Mouse (Mus musculus) cerebellum, adult (tissue): ENCODE measurements around the gene Tgfbr2.
"Not testable (repeated sequence)": the region's sequence is repeated elsewhere in the genome, so short reads cannot be mapped to it uniquely, and the experiment has no call there.

Source experiments
- ATAC-seq: cut with Nextera tagmentation; 2 replicates; pipeline ENCODE4 v1.9.2; 2017; ENCODE audit warnings: mild to moderate bottlenecking, moderate library complexity, mixed read lengths; ENCODE audit not compliant: insufficient number of reproducible peaks, low FRiP score, low TSS enrichment

Tgfbr2 gene

DNA sequence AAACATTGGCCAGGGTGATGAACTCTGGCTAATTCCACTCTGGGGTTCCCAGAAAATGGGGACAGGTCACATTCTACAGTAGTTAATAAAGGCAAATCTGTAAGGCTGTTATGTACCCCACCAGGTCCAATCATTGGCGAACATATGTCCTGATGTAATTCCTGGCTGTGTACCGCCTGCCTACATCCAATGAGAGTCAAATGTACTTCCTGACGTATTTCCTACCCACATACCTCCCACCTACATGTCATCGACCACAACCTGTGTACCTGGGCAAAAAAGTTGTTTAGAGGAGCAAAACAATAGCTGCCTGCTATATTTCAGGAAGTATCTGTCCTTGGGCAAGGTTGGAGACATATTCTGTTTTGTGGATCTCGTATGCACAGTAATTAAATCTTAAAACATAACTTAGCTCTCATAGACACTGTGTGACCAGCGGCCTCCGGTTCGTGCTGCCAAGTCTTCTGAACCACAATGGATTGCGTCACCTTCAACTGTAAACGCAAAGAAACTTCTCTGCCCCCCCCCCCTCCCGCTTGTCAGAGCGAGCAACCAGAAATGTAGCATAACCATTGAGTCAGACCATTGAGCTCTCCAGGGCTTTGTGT is 90.7 kb downstream of the Tgfbr2 start:
- ATAC-seq, result no peak

DNA sequence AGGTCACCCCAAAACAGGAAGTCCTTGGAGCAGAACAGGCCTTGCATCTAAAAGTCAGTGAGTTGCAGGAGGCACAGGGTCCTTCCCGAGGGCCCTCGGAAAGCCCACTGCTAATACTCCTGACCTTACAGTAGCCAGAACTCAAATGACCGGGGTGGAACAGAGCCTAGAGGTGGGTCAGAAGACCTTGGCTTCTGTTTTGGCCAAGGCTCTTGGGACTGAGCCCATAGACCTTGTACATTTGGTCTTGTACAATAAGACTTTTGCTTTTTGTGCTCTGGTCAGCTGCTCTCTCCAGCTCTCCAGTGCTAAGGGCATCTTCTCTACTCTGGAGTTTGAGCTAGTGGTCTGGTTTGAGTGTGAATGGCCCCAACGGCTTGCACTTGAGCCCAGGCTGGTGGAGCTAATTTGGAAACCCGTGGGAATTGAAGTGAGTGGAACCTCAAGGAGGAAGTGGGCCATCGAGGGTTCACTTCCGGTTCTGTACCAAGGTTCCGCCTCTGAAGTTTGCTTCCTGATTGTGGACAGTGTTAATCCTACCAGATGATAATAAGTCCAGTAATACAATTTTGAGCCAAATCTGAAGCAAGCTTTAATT is 91.3 kb downstream of the Tgfbr2 start:
- ATAC-seq, result no peak

- ATAC-seq, result no peak
Measured at GRCm38 (mm10) chr9:116083300-116083699, 91.9 kb downstream of the Tgfbr2 start.

DNA sequence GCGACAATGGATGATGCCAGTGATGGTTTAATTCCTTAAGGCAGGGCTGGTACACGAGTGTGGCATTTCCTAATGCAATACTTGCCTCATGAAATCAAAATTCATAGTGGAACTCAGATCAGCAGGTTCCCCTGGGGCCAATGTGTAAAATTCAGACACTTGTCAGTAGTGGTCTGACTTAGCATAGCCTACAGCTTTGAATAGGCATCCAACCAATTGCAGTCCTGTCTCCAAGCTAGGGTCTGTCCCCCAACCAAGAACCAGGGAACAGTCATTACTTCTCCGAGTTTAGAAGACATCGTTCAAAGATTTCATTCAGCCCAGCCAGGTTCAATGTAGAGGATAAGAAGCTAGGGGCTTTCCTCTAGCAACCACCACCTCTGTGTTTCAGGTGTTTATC is 93.4 kb downstream of the Tgfbr2 start:
- ATAC-seq, result no peak

DNA sequence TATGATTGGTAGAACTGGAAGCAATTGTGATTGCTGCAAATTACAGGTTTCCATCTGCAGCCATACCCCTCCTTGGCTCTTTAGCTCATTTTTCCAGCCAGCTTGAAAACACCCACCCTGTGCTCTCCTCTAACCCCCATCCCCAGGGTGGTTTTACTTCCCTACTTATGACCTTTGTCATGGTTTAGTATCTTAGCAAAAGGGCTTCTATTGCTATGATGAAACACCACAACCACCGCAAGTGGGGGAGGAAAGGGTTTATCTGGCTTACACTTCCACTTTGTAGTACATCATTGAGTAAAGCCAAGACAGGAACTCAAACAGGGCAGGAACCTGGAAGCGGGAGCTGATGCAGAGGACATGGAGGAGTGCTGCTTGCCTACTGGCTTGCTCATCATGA is 97.7 kb downstream of the Tgfbr2 start:
- ATAC-seq, result no peak

- ATAC-seq, result no peak
Measured at GRCm38 (mm10) chr9:116076946-116077345, 98.2 kb downstream of the Tgfbr2 start.

- ATAC-seq, result no peak
Measured at GRCm38 (mm10) chr9:116076163-116076562, 99.0 kb downstream of the Tgfbr2 start.

DNA sequence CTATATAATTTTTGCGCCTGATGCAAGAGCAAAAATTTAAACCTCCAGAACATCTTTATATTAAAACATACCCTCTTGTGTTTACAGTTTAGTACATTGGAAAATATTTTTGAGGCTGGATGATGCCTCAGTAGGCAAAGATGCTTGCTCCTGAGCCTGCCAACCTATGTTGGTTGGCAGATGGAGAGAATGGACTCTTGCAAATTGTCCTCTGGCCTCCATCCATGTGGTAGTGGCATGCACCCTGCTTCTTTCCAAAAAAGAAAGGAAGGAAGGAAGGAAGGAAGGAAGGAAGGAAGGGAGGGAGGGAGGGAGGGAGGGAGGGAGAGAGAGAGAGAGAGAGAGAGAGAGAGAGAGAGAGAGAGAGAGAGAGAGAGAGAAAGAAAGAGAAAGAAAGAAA is 103.6 kb downstream of the Tgfbr2 start:
- not testable (repeated sequence) for ATAC-seq

- ATAC-seq, result no peak
Measured at GRCm38 (mm10) chr9:116064774-116065173, 110.4 kb downstream of the Tgfbr2 start.

DNA sequence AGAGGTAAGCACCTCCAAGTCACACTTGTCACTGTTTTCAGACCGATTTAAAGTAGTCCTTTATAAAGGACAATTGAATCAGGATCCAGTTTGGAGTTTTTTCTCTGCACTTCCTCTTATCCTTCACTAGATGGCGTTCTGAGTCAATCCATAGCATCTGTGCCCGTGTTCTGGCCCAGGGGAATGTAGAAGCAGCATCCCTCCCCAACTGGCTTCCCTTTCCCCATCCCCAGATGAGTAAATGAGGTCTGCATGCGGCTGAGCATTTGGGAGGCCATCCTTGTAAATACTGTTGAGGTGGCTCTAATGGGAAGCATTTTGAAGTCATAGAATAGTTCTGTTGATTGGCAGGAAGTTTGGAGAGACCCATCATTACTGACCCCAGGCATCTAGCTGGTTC is 114.5 kb downstream of the Tgfbr2 start:
- no peak for ATAC-seq

- ATAC-seq, result no peak
Measured at GRCm38 (mm10) chr9:116059156-116059555, 116.0 kb downstream of the Tgfbr2 start.

GRCm38 (mm10) chr9:116058475-116058874 is 116.7 kb downstream of the Tgfbr2 start:
- no peak for ATAC-seq

- ATAC-seq, result no peak
Measured at GRCm38 (mm10) chr9:116053976-116054375, 121.2 kb downstream of the Tgfbr2 start.

DNA sequence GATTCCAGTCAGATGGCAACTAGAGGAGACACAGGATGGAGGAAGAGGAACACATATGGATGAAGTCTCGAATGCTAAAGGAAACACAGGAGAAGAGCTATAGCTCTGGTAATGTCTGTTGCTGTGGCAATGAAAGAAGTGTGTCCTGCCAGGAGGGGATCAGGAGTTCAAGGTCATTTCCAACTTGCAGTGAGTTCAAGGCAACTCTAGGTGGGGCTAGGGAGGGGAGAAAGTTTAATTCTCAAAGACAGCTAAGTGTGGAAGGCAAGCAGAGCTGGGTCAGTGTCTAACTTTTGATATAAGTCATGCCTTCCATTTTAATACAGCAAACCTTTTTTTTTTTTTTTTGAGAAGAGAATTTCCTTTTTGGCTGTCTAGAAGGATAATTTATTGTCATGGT is 125.2 kb downstream of the Tgfbr2 start:
- no peak for ATAC-seq

DNA sequence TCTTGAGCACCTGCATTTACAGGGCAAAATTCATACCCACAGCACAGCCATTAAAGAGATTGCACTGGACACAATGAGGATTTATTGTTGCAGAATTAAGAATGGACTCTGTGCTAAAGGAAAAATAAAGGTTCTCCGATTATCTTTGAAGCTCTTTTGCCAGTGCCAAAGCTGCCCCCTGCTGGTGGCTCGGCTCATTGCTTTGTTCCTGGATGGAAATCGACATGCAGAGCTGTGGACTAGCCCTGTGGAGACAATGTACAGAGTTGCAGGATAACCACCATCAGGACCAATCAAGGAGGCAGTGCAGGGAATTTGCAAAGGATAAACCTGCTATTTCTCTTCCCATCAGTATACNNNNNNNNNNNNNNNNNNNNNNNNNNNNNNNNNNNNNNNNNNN is 133.4 kb downstream of the Tgfbr2 start:
- ATAC-seq, result no peak

DNA sequence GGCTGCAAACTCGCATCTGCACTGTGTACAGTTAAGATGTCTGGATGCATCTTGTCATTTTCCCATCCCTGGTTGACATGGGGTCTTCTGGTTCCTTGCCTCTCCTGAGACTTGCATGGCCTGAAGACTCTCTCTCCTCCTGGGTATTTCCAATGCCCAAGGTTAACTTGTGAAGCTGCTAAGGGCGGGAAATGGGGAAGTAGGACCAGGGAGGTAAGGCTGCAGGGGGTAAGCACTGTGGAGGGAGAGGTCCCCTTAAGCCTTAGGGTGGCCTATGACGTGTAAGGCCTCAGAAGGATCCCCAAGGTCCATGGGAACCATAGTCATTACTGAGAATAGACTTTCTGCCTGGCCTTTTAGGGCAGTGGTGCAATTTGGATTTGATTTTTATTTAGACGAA is 133.8 kb downstream of the Tgfbr2 start:
- no peak for ATAC-seq

DNA sequence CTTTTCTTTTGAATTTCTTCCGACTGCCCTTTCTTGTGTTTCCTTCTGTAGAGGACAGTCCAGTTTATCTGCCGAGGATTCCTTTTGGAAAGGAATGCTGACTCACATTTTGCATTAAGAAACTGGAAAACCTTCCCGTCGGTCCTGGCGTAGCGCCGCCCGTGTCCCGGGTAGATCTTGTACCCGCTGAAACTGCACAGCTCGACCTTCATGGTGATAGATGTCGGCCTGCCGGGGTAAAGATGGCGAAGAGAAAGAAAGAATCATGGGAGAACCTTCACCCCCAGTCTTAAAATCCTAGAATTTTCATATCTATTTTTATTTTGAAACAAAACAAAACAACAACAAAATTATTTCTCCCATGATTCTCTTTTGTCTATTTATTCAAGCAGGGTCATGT is 134.3 kb downstream of the Tgfbr2 start:
- not testable (repeated sequence) for ATAC-seq

DNA sequence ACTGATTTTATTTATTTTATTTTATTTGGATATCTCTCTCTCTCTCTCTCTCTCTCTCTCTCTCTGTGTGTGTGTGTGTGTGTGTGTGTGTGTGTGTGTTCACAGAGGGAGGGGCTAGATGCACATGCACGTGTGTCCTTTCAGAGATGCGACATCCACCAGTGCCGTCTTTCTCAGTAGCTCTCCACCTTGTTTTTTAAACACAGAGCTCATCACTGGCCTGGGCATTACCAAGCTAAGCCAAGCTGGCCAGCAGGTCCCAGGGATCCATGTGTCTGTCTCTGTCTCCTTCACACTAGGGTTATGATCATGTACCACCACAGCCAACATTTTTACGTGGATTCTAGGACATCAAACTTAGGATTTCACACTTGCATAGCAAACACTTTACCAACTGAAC is 135.2 kb downstream of the Tgfbr2 start:
- no peak for ATAC-seq

- ATAC-seq, result no peak
Measured at GRCm38 (mm10) chr9:116038275-116038674, 136.9 kb downstream of the Tgfbr2 start.
